Mouse (Mus musculus): ENCODE results near the gene Akap6. TPM values are rescaled to one million over a fixed set of nuclear protein-coding genes. Genes with fewer than 3 reads are reported as not detected.
"Not testable (repeated sequence)": the region's sequence is repeated elsewhere in the genome, so short reads cannot be mapped to it uniquely, and the experiment has no call there.

Akap6 gene
- total and polyA plus RNA-seq, 2 experiments from 2014 or later: 18.2 to 69.3 TPM

GRCm38 (mm10) chr12:52719681-52720080, 20.5 kb downstream of the Akap6 start:
- H3K4me3 ChIP-seq (ENCODE audit: low read depth, low read length): no peak overlapping the region
- ATAC-seq (ENCODE audit: low FRiP score) (no peak), DNase-seq (ENCODE audit: low spot score) (no peak)
- no peak overlapping the region for H3K9ac ChIP-seq (replicated peaks; ENCODE audit: low read length, poor library complexity, severe bottlenecking)
- no peaks in the 10 kb centered on the region for H3K4me1 ChIP-seq (ENCODE audit: insufficient read depth, low read length)
- H3K4me2 ChIP-seq (ENCODE audit: low read depth, low read length, poor library complexity, severe bottlenecking): no peak overlapping the region
- no peak for TF ChIP-seq CTCF (IDR thresholded peaks at IDR 0.05)
- H3K9me3 ChIP-seq (ENCODE audit: low read length): no peaks in the 10 kb centered on the region
- no peaks in the 10 kb centered on the region for H3K27me3 ChIP-seq (ENCODE audit: insufficient read depth, low read length)
- H3K36me3 ChIP-seq (ENCODE audit: insufficient read depth, low read length): peaks cover 2% of the 10 kb centered on the region; the same call in 1 of the 2 replicates
- no peak overlapping the region for H3K27ac ChIP-seq (ENCODE audit: low read depth, low read length)
- 81% methylated on average over 5 of the region's 5 CpGs for WGBS

GRCm38 (mm10) chr12:52724039-52724615, 24.9 kb downstream of the Akap6 start:
- WGBS: 62% methylated on average over 3 of the region's 3 CpGs
- H3K4me1 ChIP-seq (ENCODE audit: insufficient read depth, low read length); H3K4me3 ChIP-seq (ENCODE audit: low read depth, low read length); H3K9me3 ChIP-seq (ENCODE audit: low read length); H3K27me3 ChIP-seq (ENCODE audit: insufficient read depth, low read length); H3K36me3 ChIP-seq (ENCODE audit: insufficient read depth, low read length); ATAC-seq (ENCODE audit: low FRiP score); DNase-seq (ENCODE audit: low spot score); H3K4me2 ChIP-seq (ENCODE audit: low read depth, low read length, poor library complexity, severe bottlenecking); H3K9ac ChIP-seq (replicated peaks; ENCODE audit: low read length, poor library complexity, severe bottlenecking); H3K27ac ChIP-seq (ENCODE audit: low read depth, low read length): not testable (repeated sequence)

- no peaks in the 10 kb centered on the region for H3K9me3 ChIP-seq (ENCODE audit: low read length)
- DNase-seq (ENCODE audit: low spot score): peak; percentile 79
Measured at GRCm38 (mm10) chr12:52726434-52727231, 27.4 kb downstream of the Akap6 start.

GRCm38 (mm10) chr12:52729396-52729795, 30.2 kb downstream of the Akap6 start:
- DNase-seq (ENCODE audit: low spot score) (no peak), ATAC-seq (ENCODE audit: low FRiP score) (no peak)
- H3K27me3 ChIP-seq (ENCODE audit: insufficient read depth, low read length): no peaks in the 10 kb centered on the region
- H3K4me3 ChIP-seq (ENCODE audit: low read depth, low read length): no peak overlapping the region
- WGBS: 90% methylated on average over 6 of the region's 6 CpGs
- no peak overlapping the region for H3K9ac ChIP-seq (replicated peaks; ENCODE audit: low read length, poor library complexity, severe bottlenecking)
- H3K4me1 ChIP-seq (ENCODE audit: insufficient read depth, low read length): 0 out of 2 replicates have a peak, but pooled peaks cover 2% of the 10 kb centered on the region
- H3K9me3 ChIP-seq (ENCODE audit: low read length): no peaks in the 10 kb centered on the region
- no peak overlapping the region for H3K27ac ChIP-seq (ENCODE audit: low read depth, low read length)
- H3K4me2 ChIP-seq (ENCODE audit: low read depth, low read length, poor library complexity, severe bottlenecking): no peak overlapping the region
- no peaks in the 10 kb centered on the region for H3K36me3 ChIP-seq (ENCODE audit: insufficient read depth, low read length)
- no peak for TF ChIP-seq CTCF (IDR thresholded peaks at IDR 0.05)

More at GRCm38 (mm10) chr12:52726434-52727231, 27.4 kb downstream of the Akap6 start:
- Histone ChIP-seq H3K27me3 (ENCODE audit: insufficient read depth, low read length) (no peaks in the 10 kb centered on the region), H3K4me2 (ENCODE audit: low read depth, low read length, poor library complexity, severe bottlenecking) (no peak overlapping the region), H3K9ac (replicated peaks; ENCODE audit: low read length, poor library complexity, severe bottlenecking) (no peak overlapping the region), H3K36me3 (ENCODE audit: insufficient read depth, low read length) (no peaks in the 10 kb centered on the region), H3K27ac (ENCODE audit: low read depth, low read length) (no peak overlapping the region), H3K4me3 (ENCODE audit: low read depth, low read length) (no peak overlapping the region), H3K4me1 (ENCODE audit: insufficient read depth, low read length) (0 out of 2 replicates have a peak, but pooled peaks cover 2% of the 10 kb centered on the region)
- ATAC-seq (ENCODE audit: low FRiP score): no peak
- 35% methylated on average over 10 of the region's 10 CpGs for WGBS
- no peak for TF ChIP-seq CTCF (IDR thresholded peaks at IDR 0.05)

- H3K27me3 ChIP-seq (ENCODE audit: insufficient read depth, low read length); H3K27ac ChIP-seq (ENCODE audit: low read depth, low read length); H3K4me1 ChIP-seq (ENCODE audit: insufficient read depth, low read length); ATAC-seq (ENCODE audit: low FRiP score); DNase-seq (ENCODE audit: low spot score); H3K9me3 ChIP-seq (ENCODE audit: low read length); H3K9ac ChIP-seq (replicated peaks; ENCODE audit: low read length, poor library complexity, severe bottlenecking); H3K4me2 ChIP-seq (ENCODE audit: low read depth, low read length, poor library complexity, severe bottlenecking); H3K4me3 ChIP-seq (ENCODE audit: low read depth, low read length); H3K36me3 ChIP-seq (ENCODE audit: insufficient read depth, low read length): not testable (repeated sequence)
- over 99% methylated on average over 6 of the region's 11 CpGs for WGBS
Measured at GRCm38 (mm10) chr12:52735161-52735560, 36.0 kb downstream of the Akap6 start.

- 100% methylated on average over 1 of the region's 1 CpGs for WGBS
- no peaks in the 10 kb centered on the region for H3K9me3 ChIP-seq (ENCODE audit: low read length)
- H3K27me3 ChIP-seq (ENCODE audit: insufficient read depth, low read length): no peaks in the 10 kb centered on the region
Measured at GRCm38 (mm10) chr12:52737151-52737550, 38.0 kb downstream of the Akap6 start.

More at GRCm38 (mm10) chr12:52737151-52737550, 38.0 kb downstream of the Akap6 start:
- no peak for ATAC-seq (ENCODE audit: low FRiP score)
- Histone ChIP-seq H3K36me3 (ENCODE audit: insufficient read depth, low read length) (no peaks in the 10 kb centered on the region), H3K4me2 (ENCODE audit: low read depth, low read length, poor library complexity, severe bottlenecking) (no peak overlapping the region), H3K9ac (replicated peaks; ENCODE audit: low read length, poor library complexity, severe bottlenecking) (no peak overlapping the region), H3K4me3 (ENCODE audit: low read depth, low read length) (no peak overlapping the region), H3K4me1 (ENCODE audit: insufficient read depth, low read length) (no peaks in the 10 kb centered on the region), H3K27ac (ENCODE audit: low read depth, low read length) (no peak overlapping the region)
- TF ChIP-seq CTCF (IDR thresholded peaks at IDR 0.05): no peak
- DNase-seq (ENCODE audit: low spot score): no peak

All from midbrain, postnatal 0 days (tissue).